Mouse (Mus musculus) lung, embryonic 16.5 days (tissue): ENCODE results near the gene Plxdc1. TPM values are rescaled to one million over a fixed set of nuclear protein-coding genes. Genes with fewer than 3 reads are reported as not detected.

Experiments used
- ATAC-seq: fragments of 200-750 bp; cut with Nextera tagmentation; 2 replicates; pipeline ENCODE4 v1.8.0; 2017; ENCODE audit warnings: low read depth, mild to moderate bottlenecking, moderate library complexity
- H3K27ac ChIP-seq: fragments of 300-500 bp; sonication (generic); 2 replicates; pipeline ENCODE4 v1.5.1; 2014; ENCODE audit warnings: mild to moderate bottlenecking, control low read depth, low read length
- H3K27me3 ChIP-seq: fragments of 300-500 bp; sonication (generic); 2 replicates; pipeline ENCODE4 v1.6.1; 2014; ENCODE audit warnings: low read depth, low read length, mixed read lengths; ENCODE audit not compliant: control insufficient read depth, insufficient read depth
- H3K36me3 ChIP-seq: fragments of 300-500 bp; sonication (generic); 2 replicates; pipeline ENCODE4 v1.6.1; 2014; ENCODE audit warnings: low read length; ENCODE audit not compliant: control insufficient read depth, insufficient read depth
- H3K4me1 ChIP-seq: fragments of 300-500 bp; sonication (generic); replicated peaks from 2 replicates; pipeline ENCODE4 v1.6.1; 2014; ENCODE audit warnings: low read length, mixed read lengths; ENCODE audit not compliant: control insufficient read depth, insufficient read depth
- H3K4me2 ChIP-seq: fragments of 300-500 bp; sonication (generic); 2 replicates; pipeline ENCODE4 v1.6.1; 2014; ENCODE audit warnings: low read depth, low read length, control low read depth
- H3K4me3 ChIP-seq: fragments of 300-500 bp; sonication (generic); 2 replicates; pipeline ENCODE4 v1.5.1; 2014; ENCODE audit warnings: mild to moderate bottlenecking, low read length, control low read depth
- H3K9ac ChIP-seq: fragments of 300-500 bp; sonication (generic); 2 replicates; pipeline ENCODE4 v1.6.1; 2014; ENCODE audit warnings: low read length, control low read depth
- H3K9me3 ChIP-seq: fragments of 300-500 bp; sonication (generic); 2 replicates; pipeline ENCODE4 v1.6.1; 2016; ENCODE audit warnings: low read length; ENCODE audit not compliant: control insufficient read depth
- WGBS: fragments of 180-500 bp; shearing (Covaris S2); extraction: QIAGEN DNeasy Blood & Tissue Kit; methylation state at CpG from one replicate; pipeline ENCODE4 v1.1.7; 2014; 5-methylcytosine and 5-hydroxymethylcytosine counted together
- polyA plus RNA-seq: library from polyadenylated mRNA; unstranded; fragments of >200 nt; fragmentation: Nextera tagmentation; extraction: Ambion mirVana; gene quantifications from 2 replicates; pipeline ENCODE4 v1.2.1, GENCODE M21; 2015

Plxdc1 gene
- polyA plus RNA-seq, 1 experiment from 2014 or later, result 1.6 TPM

- H3K27ac ChIP-seq, result no peak overlapping the region
- no peaks in the 10 kb centered on the region for H3K9me3 ChIP-seq
- no peak overlapping the region for H3K4me3 ChIP-seq
- WGBS, result 59% methylated on average over 4 of the region's 4 CpGs
- no peak overlapping the region for H3K4me2 ChIP-seq
- peaks cover 5% of the 10 kb centered on the region for H3K4me1 ChIP-seq
- H3K36me3 ChIP-seq, result no peaks in the 10 kb centered on the region
- no peaks in the 10 kb centered on the region for H3K27me3 ChIP-seq
- no peak for ATAC-seq
- H3K9ac ChIP-seq, result no peak overlapping the region
Observed at GRCm38 (mm10) chr11:97955915-97956314, 30.3 kb downstream of the Plxdc1 start.

GRCm38 (mm10) chr11:97955146-97955902 lies 30.9 kb downstream of the Plxdc1 start:
- ATAC-seq, result no peak
- 73% methylated on average over 9 of the region's 9 CpGs for whole genome bisulfite sequencing
- H3K4me1 ChIP-seq, result peaks cover 5% of the 10 kb centered on the region
- no peak overlapping the region for H3K27ac ChIP-seq
- no peaks in the 10 kb centered on the region for H3K36me3 ChIP-seq
- no peak overlapping the region for H3K9ac ChIP-seq
- H3K4me2 ChIP-seq, result no peak overlapping the region
- H3K27me3 ChIP-seq, result no peaks in the 10 kb centered on the region
- no peak overlapping the region for H3K4me3 ChIP-seq
- H3K9me3 ChIP-seq, result no peaks in the 10 kb centered on the region

GRCm38 (mm10) chr11:97954469-97955141 lies 31.6 kb downstream of the Plxdc1 start:
- no peak overlapping the region for H3K4me3 ChIP-seq
- H3K27me3 ChIP-seq, result no peaks in the 10 kb centered on the region
- no peak overlapping the region for H3K27ac ChIP-seq
- no peaks in the 10 kb centered on the region for H3K9me3 ChIP-seq
- no peaks in the 10 kb centered on the region for H3K36me3 ChIP-seq
- no peak for ATAC-seq
- no peak overlapping the region for H3K4me2 ChIP-seq
- no peak overlapping the region; the same call in 1 of the 2 replicates for H3K9ac ChIP-seq
- H3K4me1 ChIP-seq, result peaks cover 5% of the 10 kb centered on the region
- WGBS, result 34% methylated on average over 14 of the region's 14 CpGs

- H3K4me2 ChIP-seq, result no peak overlapping the region
- WGBS, result 78% methylated on average over 6 of the region's 6 CpGs
- peaks cover 5% of the 10 kb centered on the region; the same call in 1 of the 2 replicates for H3K4me1 ChIP-seq
- H3K27me3 ChIP-seq, result no peaks in the 10 kb centered on the region
- H3K36me3 ChIP-seq, result no peaks in the 10 kb centered on the region
- no peak overlapping the region for H3K27ac ChIP-seq
- no peak overlapping the region for H3K9ac ChIP-seq
- ATAC-seq, result no peak
- no peaks in the 10 kb centered on the region for H3K9me3 ChIP-seq
- H3K4me3 ChIP-seq, result no peak overlapping the region
Observed at GRCm38 (mm10) chr11:97953939-97954275, 32.3 kb downstream of the Plxdc1 start.

- Histone ChIP-seq H3K27ac (no peak overlapping the region), H3K4me1 (peaks cover 5% of the 10 kb centered on the region; the same call in 1 of the 2 replicates), H3K4me3 (no peak overlapping the region), H3K9ac (no peak overlapping the region), H3K9me3 (no peaks in the 10 kb centered on the region), H3K27me3 (no peaks in the 10 kb centered on the region), H3K4me2 (no peak overlapping the region), H3K36me3 (no peaks in the 10 kb centered on the region)
- no peak for ATAC-seq
- 71% methylated on average over 16 of the region's 16 CpGs for WGBS
Observed at GRCm38 (mm10) chr11:97953179-97953938, 32.9 kb downstream of the Plxdc1 start.

GRCm38 (mm10) chr11:97952367-97953006 lies 33.8 kb downstream of the Plxdc1 start:
- WGBS, result 75% methylated on average over 1 of the region's 1 CpGs

GRCm38 (mm10) chr11:97949703-97950475 lies 36.4 kb downstream of the Plxdc1 start:
- Histone ChIP-seq H3K9ac (no peak overlapping the region), H3K27me3 (no peaks in the 10 kb centered on the region), H3K4me3 (no peak overlapping the region), H3K27ac (no peak overlapping the region), H3K36me3 (no peaks in the 10 kb centered on the region), H3K4me2 (no peak overlapping the region), H3K9me3 (no peaks in the 10 kb centered on the region), H3K4me1 (peaks cover 5% of the 10 kb centered on the region; the same call in 1 of the 2 replicates)
- no peak for ATAC-seq
- WGBS, result 46% methylated on average over 20 of the region's 20 CpGs

More at GRCm38 (mm10) chr11:97952367-97953006, 33.8 kb downstream of the Plxdc1 start:
- Histone ChIP-seq H3K9me3 (no peaks in the 10 kb centered on the region), H3K4me3 (no peak overlapping the region), H3K9ac (no peak overlapping the region), H3K27me3 (no peaks in the 10 kb centered on the region), H3K4me1 (peaks cover 5% of the 10 kb centered on the region; the same call in 1 of the 2 replicates), H3K27ac (no peak overlapping the region), H3K4me2 (no peak overlapping the region), H3K36me3 (no peaks in the 10 kb centered on the region)
- no peak for ATAC-seq

GRCm38 (mm10) chr11:97947426-97947825 lies 38.8 kb downstream of the Plxdc1 start:
- H3K27ac ChIP-seq, result no peak overlapping the region
- H3K9me3 ChIP-seq, result no peaks in the 10 kb centered on the region
- H3K36me3 ChIP-seq, result no peaks in the 10 kb centered on the region
- peak; percentile 47; the same call in 1 of the 2 replicates for ATAC-seq
- no peak overlapping the region for H3K9ac ChIP-seq
- no peaks in the 10 kb centered on the region for H3K4me1 ChIP-seq
- no peaks in the 10 kb centered on the region for H3K27me3 ChIP-seq
- H3K4me2 ChIP-seq, result no peak overlapping the region
- H3K4me3 ChIP-seq, result no peak overlapping the region
- WGBS, result 11% methylated on average over 7 of the region's 7 CpGs
